Mouse (Mus musculus): ENCODE measurements around the gene Sobp. TPM values are rescaled to one million over a fixed set of nuclear protein-coding genes. Genes with fewer than 3 reads are reported as not detected.

The Sobp gene
- total and polyA plus RNA-seq, 3 experiments = under 0.01 TPM; not detected in 2

DNA sequence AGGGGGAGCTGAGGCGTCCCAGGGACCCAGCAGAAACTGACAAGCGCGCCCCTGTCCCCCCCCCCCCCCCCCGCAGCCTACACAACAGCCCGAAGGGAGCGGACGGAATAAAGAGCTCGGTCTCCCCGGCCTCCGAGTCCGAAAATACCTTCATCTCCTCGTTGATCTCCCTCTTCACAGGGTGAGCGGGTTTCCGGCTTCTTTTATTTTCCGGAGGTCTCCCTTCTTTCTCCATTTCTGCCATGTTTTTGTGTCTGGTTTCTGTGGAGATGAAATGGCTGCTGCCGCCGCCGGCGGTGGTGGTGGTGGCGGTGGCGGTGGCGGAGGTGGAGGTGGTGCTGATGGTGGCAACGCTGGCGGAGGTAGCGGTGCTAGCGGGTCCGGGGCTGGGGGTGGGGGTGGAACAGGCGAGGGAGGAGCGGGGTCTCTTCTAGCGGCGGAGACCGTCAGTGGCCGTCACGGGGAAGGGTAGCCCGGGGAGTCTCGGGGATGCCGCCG, 453 bp downstream of the Sobp start:
- no peak for TF ChIP-seq TAL1 (conservative IDR thresholded peaks at IDR 0.05; ENCODE audit: low read depth, low read length)
- TF ChIP-seq CTCF (IDR thresholded peaks at IDR 0.05; ENCODE audit: low read depth, low read length) = no peak
- no peak for TF ChIP-seq POLR2AphosphoS5 (IDR thresholded peaks at IDR 0.05; ENCODE audit: insufficient replicate concordance, low read depth, low read length)
- no peak for TF ChIP-seq GATA2 (IDR thresholded peaks at IDR 0.05; ENCODE audit: borderline replicate concordance, low read depth, low read length)
- TF ChIP-seq GATA1 (IDR thresholded peaks at IDR 0.05; ENCODE audit: borderline replicate concordance, low read length) = no peak
- 0 out of 2 replicates have a peak, but pooled peaks cover 6% of the 10 kb centered on the region for H3K27me3 ChIP-seq (ENCODE audit: insufficient read depth, low read length)
- H3K4me3 ChIP-seq (ENCODE audit: low read depth, low read length) = no peak overlapping the region
- no peak for DNase-seq (ENCODE audit: low spot score)
- ATAC-seq (ENCODE audit: extremely low read depth, insufficient number of reproducible peaks, low FRiP score, poor library complexity, severe bottlenecking) = no peak
- no peaks in the 10 kb centered on the region for H3K4me1 ChIP-seq (ENCODE audit: insufficient read depth, low read depth, low read length)
- H3K36me3 ChIP-seq (replicated peaks) = no peaks in the 10 kb centered on the region
- H3K9me3 ChIP-seq (replicated peaks) = no peaks in the 10 kb centered on the region

DNA sequence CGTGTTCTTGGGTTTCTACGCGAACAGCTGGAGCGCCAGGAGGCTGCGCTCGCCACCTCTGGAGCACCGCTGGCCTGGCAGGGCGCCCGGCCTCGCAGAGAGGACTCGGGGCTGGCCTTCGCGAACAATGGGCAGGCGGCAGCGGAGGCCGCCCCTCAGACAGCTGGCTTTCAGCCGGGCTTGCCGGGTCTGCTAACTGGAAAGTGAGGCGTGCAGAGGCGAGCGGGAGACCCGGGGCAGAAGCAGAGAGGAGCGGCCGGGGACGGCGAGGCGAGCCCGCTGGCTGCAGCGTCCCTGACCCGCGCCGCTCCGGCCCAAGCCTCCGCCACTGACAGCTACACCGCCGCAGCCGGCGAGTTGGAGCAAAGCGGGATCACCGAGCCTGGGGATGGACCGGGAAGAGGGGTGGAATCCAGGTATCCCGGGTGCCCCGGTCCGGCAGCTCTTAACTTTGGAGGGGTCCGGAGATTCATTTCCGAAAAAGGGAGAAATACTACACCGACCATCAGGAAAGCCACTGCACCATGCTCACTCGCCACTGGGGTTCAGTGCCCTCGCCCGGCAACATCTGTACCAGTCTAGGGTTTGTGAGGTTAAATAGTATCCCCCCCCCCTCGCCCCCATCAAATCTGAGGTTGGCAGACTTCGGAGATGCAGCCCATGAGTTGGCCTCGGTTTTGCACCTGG, 1.0 kb downstream of the Sobp start:
- no peaks in the 10 kb centered on the region for H3K36me3 ChIP-seq (replicated peaks)
- H3K4me3 ChIP-seq (ENCODE audit: low read depth, low read length) = no peak overlapping the region
- no peak for TF ChIP-seq GATA2 (IDR thresholded peaks at IDR 0.05; ENCODE audit: borderline replicate concordance, low read depth, low read length)
- TF ChIP-seq POLR2AphosphoS5 (IDR thresholded peaks at IDR 0.05; ENCODE audit: insufficient replicate concordance, low read depth, low read length) = no peak
- TF ChIP-seq GATA1 (IDR thresholded peaks at IDR 0.05; ENCODE audit: borderline replicate concordance, low read length) = no peak
- no peak for TF ChIP-seq TAL1 (conservative IDR thresholded peaks at IDR 0.05; ENCODE audit: low read depth, low read length)
- no peak for TF ChIP-seq CTCF (IDR thresholded peaks at IDR 0.05; ENCODE audit: low read depth, low read length)
- H3K9me3 ChIP-seq (replicated peaks) = no peaks in the 10 kb centered on the region
- H3K27me3 ChIP-seq (ENCODE audit: insufficient read depth, low read length) = 0 out of 2 replicates have a peak, but pooled peaks cover 6% of the 10 kb centered on the region
- no peak for DNase-seq (ENCODE audit: low spot score)
- H3K4me1 ChIP-seq (ENCODE audit: insufficient read depth, low read depth, low read length) = no peaks in the 10 kb centered on the region
- ATAC-seq (ENCODE audit: extremely low read depth, insufficient number of reproducible peaks, low FRiP score, poor library complexity, severe bottlenecking) = no peak

DNA sequence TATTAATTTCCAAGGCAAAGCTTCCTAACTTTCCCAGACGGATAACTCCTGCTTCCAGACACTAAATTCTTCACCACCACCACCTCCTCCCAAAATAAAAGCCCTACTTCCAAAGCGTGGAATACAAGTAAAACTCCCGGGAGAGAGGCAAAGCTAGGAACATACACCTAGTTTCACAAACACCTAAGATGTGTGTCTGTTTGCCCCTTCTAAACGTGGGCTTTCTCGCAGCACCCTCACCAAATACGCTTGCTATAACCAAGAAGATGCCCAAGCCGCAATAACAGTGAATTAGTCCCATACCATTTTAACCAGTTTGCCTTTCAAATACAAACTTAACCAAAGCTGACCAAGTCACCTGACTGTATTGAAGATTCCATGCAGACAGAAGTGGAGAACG, 1.8 kb downstream of the Sobp start:
- H3K9me3 ChIP-seq (replicated peaks) = no peaks in the 10 kb centered on the region
- no peak for TF ChIP-seq CTCF (IDR thresholded peaks at IDR 0.05; ENCODE audit: low read depth, low read length)
- TF ChIP-seq TAL1 (conservative IDR thresholded peaks at IDR 0.05; ENCODE audit: low read depth, low read length) = no peak
- no peak for TF ChIP-seq GATA1 (IDR thresholded peaks at IDR 0.05; ENCODE audit: borderline replicate concordance, low read length)
- no peak for TF ChIP-seq POLR2AphosphoS5 (IDR thresholded peaks at IDR 0.05; ENCODE audit: insufficient replicate concordance, low read depth, low read length)
- no peak for TF ChIP-seq GATA2 (IDR thresholded peaks at IDR 0.05; ENCODE audit: borderline replicate concordance, low read depth, low read length)
- 0 out of 2 replicates have a peak, but pooled peaks cover 6% of the 10 kb centered on the region for H3K27me3 ChIP-seq (ENCODE audit: insufficient read depth, low read length)
- DNase-seq (ENCODE audit: low spot score) (no peak), ATAC-seq (ENCODE audit: extremely low read depth, insufficient number of reproducible peaks, low FRiP score, poor library complexity, severe bottlenecking) (no peak)
- H3K4me3 ChIP-seq (ENCODE audit: low read depth, low read length) = no peak overlapping the region
- H3K4me1 ChIP-seq (ENCODE audit: insufficient read depth, low read depth, low read length) = no peaks in the 10 kb centered on the region
- no peaks in the 10 kb centered on the region for H3K36me3 ChIP-seq (replicated peaks)

DNA sequence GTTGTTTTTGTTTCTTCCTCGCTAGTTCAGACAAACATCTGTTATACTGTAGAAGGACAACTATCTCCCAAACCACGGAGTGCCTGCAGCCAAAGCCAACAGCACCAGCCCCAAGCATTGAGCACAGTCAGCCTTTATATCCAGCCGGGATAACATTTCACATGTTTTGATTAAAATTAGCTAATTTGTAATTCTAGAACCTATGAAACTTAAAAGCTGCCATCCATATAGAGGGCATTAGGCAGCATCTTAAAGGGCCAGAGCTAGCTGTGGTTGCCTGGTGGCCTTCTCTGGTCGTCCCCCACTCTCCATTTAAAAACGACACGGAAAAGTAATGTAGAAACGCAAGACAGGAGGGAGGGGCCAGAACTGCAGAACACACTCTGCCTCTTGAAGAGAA, 2.3 kb downstream of the Sobp start:
- H3K4me1 ChIP-seq (ENCODE audit: insufficient read depth, low read depth, low read length) = no peaks in the 10 kb centered on the region
- H3K4me3 ChIP-seq (ENCODE audit: low read depth, low read length) = no peak overlapping the region
- no peak for TF ChIP-seq CTCF (IDR thresholded peaks at IDR 0.05; ENCODE audit: low read depth, low read length)
- TF ChIP-seq GATA1 (IDR thresholded peaks at IDR 0.05; ENCODE audit: borderline replicate concordance, low read length) = no peak
- DNase-seq (ENCODE audit: low spot score) (no peak), ATAC-seq (ENCODE audit: extremely low read depth, insufficient number of reproducible peaks, low FRiP score, poor library complexity, severe bottlenecking) (no peak)
- H3K9me3 ChIP-seq (replicated peaks) = no peaks in the 10 kb centered on the region
- 0 out of 2 replicates have a peak, but pooled peaks cover 6% of the 10 kb centered on the region for H3K27me3 ChIP-seq (ENCODE audit: insufficient read depth, low read length)
- no peaks in the 10 kb centered on the region for H3K36me3 ChIP-seq (replicated peaks)

DNA sequence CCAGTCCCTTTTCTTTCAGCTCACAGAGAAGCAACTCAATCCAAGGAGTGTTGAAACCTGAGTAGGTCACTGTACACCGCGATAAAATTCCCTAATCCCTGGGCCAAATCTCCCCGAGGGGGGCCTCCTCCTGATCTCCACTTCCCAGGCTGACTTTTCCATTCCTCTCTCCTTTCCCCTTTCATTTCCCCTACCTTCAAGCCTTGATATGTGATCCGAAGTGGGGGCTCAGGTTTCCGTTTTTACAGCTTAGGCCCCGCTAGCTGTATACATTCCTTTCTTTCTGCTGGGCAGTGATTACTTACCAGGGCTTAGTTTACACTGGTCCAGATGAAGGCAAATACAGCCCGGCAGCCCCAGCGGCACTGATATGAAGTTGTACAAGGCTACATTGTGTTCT, 3.2 kb downstream of the Sobp start:
- no peaks in the 10 kb centered on the region for H3K9me3 ChIP-seq (replicated peaks)
- H3K4me1 ChIP-seq (ENCODE audit: insufficient read depth, low read depth, low read length) = no peaks in the 10 kb centered on the region
- no peak for DNase-seq (ENCODE audit: low spot score)
- no peak for ATAC-seq (ENCODE audit: extremely low read depth, insufficient number of reproducible peaks, low FRiP score, poor library complexity, severe bottlenecking)
- H3K36me3 ChIP-seq (replicated peaks) = no peaks in the 10 kb centered on the region
- TF ChIP-seq CTCF (IDR thresholded peaks at IDR 0.05; ENCODE audit: low read depth, low read length) = no peak
- TF ChIP-seq POLR2AphosphoS5 (IDR thresholded peaks at IDR 0.05; ENCODE audit: insufficient replicate concordance, low read depth, low read length) = no peak
- no peak for TF ChIP-seq TAL1 (conservative IDR thresholded peaks at IDR 0.05; ENCODE audit: low read depth, low read length)
- no peak for TF ChIP-seq GATA2 (IDR thresholded peaks at IDR 0.05; ENCODE audit: borderline replicate concordance, low read depth, low read length)
- no peak for TF ChIP-seq GATA1 (IDR thresholded peaks at IDR 0.05; ENCODE audit: borderline replicate concordance, low read length)
- 0 out of 2 replicates have a peak, but pooled peaks cover 6% of the 10 kb centered on the region for H3K27me3 ChIP-seq (ENCODE audit: insufficient read depth, low read length)
- H3K4me3 ChIP-seq (ENCODE audit: low read depth, low read length) = no peak overlapping the region

DNA sequence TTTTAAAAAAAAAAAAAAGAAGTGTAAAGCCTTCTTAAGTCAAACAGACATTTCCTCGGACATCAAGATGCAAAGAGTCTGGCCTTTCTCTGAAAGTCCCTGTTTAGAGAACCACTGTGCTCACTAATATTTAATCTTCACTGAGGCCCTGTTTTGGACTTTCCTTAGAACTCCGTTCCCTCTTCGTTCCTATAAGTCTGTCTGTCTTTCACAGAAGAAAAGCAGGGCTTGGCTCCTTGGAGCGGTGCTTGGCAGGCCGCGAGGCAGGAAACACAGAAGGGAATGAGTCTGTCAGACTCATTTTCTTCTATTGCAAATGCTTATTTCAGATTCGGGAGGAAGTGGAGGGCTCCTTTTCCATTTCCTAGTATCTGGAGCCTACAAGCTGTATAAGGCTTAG, 5.5 kb downstream of the Sobp start:
- H3K9me3 ChIP-seq (replicated peaks) = no peaks in the 10 kb centered on the region
- DNase-seq (ENCODE audit: low spot score) (no peak), ATAC-seq (ENCODE audit: extremely low read depth, insufficient number of reproducible peaks, low FRiP score, poor library complexity, severe bottlenecking) (no peak)
- H3K4me3 ChIP-seq (ENCODE audit: low read depth, low read length) = no peak overlapping the region
- 0 out of 2 replicates have a peak, but pooled peaks cover 6% of the 10 kb centered on the region for H3K27me3 ChIP-seq (ENCODE audit: insufficient read depth, low read length)
- H3K4me1 ChIP-seq (ENCODE audit: insufficient read depth, low read depth, low read length) = no peaks in the 10 kb centered on the region
- TF ChIP-seq CTCF (IDR thresholded peaks at IDR 0.05; ENCODE audit: low read depth, low read length) = no peak
- no peaks in the 10 kb centered on the region for H3K36me3 ChIP-seq (replicated peaks)
